Mouse (Mus musculus): Measurements from ENCODE around the gene Fshr. TPM values are rescaled to one million over a fixed set of nuclear protein-coding genes. Genes with fewer than 3 reads are reported as not detected.

Gene Fshr
- polyA plus RNA-seq, 1 experiment = not detected

DNA sequence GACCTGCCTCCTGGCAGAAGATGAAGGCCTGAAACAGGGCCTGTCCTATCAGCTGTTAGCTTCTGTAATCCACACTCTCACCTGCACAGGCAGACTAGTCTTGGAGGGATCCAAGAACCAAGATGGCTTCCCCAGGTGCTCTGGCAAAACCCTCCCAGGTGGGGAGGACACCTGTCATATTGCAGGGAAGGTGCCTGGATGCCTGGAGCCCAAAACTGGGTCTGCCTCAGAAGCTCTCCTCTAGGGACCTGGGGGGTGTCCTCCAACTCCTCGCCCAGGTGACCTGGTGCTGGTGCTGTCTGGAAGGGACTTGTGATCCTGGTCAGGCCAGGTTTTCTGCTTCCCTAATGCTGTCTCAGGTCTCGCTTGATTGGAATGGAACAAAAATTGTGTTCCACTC lies 167.5 kb downstream of the Fshr start:
- H3ac ChIP-seq (ENCODE audit: control insufficient read depth, insufficient read length, low read depth) = no peak overlapping the region
- TF ChIP-seq MAX (IDR thresholded peaks at IDR 0.05) (no peak), CTCF (IDR thresholded peaks at IDR 0.05; ENCODE audit: control insufficient read depth, insufficient read depth, insufficient read length) (no peak), CEBPB (IDR thresholded peaks at IDR 0.05; ENCODE audit: low read depth) (no peak), FOSL1 (IDR thresholded peaks at IDR 0.05; ENCODE audit: insufficient read depth, low read length, poor library complexity, severe bottlenecking) (no peak), MYOG (IDR thresholded peaks at IDR 0.05; ENCODE audit: control insufficient read depth, extremely low read depth, insufficient read length) (no peak), MYOD1 (IDR thresholded peaks at IDR 0.05; ENCODE audit: control insufficient read depth, insufficient read length, low read depth) (no peak), USF1 (IDR thresholded peaks at IDR 0.05; ENCODE audit: low read depth) (no peak)
- H3K79me2 ChIP-seq (ENCODE audit: control insufficient read depth, insufficient read depth) = no peaks in the 10 kb centered on the region
- H3K36me3 ChIP-seq (ENCODE audit: control insufficient read depth, insufficient read depth) = no peaks in the 10 kb centered on the region
- no peaks in the 10 kb centered on the region for H3K27me3 ChIP-seq (ENCODE audit: control insufficient read depth, insufficient read depth, insufficient read length)
- no peak overlapping the region for H3K4me3 ChIP-seq (ENCODE audit: insufficient read depth, poor library complexity, severe bottlenecking)
- H3K79me3 ChIP-seq (ENCODE audit: low read depth) = no peaks in the 10 kb centered on the region

DNA sequence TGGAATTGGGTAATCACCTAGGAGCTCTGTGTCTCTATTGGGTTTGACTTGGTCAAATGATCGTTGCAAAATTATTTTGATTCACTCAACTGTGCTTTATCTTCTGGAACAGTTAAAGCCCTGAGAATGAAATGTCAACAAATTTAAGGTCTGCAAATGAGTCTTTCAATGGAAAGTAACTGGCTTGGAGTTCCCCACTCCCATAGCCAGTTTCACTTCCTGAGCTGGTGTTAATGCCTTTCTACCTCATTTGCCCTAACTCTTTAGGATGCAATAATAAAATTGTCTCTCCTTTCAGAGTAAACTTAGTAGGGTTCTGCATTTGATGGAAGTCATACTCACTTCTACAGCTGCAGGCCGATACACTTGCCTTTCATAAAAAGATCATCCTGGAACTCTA lies 181.0 kb downstream of the Fshr start:
- Histone ChIP-seq H3K36me3 (ENCODE audit: control insufficient read depth, insufficient read depth) (no peaks in the 10 kb centered on the region), H3K4me3 (ENCODE audit: insufficient read depth, poor library complexity, severe bottlenecking) (no peak overlapping the region), H3ac (ENCODE audit: control insufficient read depth, insufficient read length, low read depth) (no peak overlapping the region), H3K79me2 (ENCODE audit: control insufficient read depth, insufficient read depth) (no peaks in the 10 kb centered on the region), H3K79me3 (ENCODE audit: low read depth) (no peaks in the 10 kb centered on the region), H3K27me3 (ENCODE audit: control insufficient read depth, insufficient read depth, insufficient read length) (no peaks in the 10 kb centered on the region)
- TF ChIP-seq USF1 (IDR thresholded peaks at IDR 0.05; ENCODE audit: low read depth) = no peak
- no peak for TF ChIP-seq CEBPB (IDR thresholded peaks at IDR 0.05; ENCODE audit: low read depth)
- no peak for TF ChIP-seq MYOG (IDR thresholded peaks at IDR 0.05; ENCODE audit: control insufficient read depth, extremely low read depth, insufficient read length)
- TF ChIP-seq MAX (IDR thresholded peaks at IDR 0.05) = no peak
- no peak for TF ChIP-seq FOSL1 (IDR thresholded peaks at IDR 0.05; ENCODE audit: insufficient read depth, low read length, poor library complexity, severe bottlenecking)
- no peak for TF ChIP-seq MYOD1 (IDR thresholded peaks at IDR 0.05; ENCODE audit: control insufficient read depth, insufficient read length, low read depth)
- TF ChIP-seq CTCF (IDR thresholded peaks at IDR 0.05; ENCODE audit: control insufficient read depth, insufficient read depth, insufficient read length) = no peak

DNA sequence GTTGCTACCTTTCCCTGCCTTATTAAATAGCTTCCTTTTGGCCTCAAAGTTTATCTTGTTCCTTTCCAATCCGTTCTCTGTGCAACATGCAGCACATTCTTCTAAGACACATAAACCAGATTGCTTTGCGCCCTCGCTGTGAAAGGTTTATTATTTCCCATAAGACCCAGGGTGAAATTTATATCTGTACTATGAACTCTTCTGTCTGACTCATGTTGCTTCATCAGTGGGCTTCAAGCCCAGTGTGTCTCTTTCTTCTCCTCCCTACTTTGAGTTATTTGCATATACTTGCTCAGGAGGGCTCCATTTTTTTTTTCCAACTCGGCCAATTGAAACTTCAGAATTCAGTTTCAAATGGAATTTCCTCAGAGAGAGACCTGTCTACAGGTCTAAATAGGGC lies 183.5 kb downstream of the Fshr start:
- H3K79me2 ChIP-seq (ENCODE audit: control insufficient read depth, insufficient read depth) = no peaks in the 10 kb centered on the region
- TF ChIP-seq FOSL1 (IDR thresholded peaks at IDR 0.05; ENCODE audit: insufficient read depth, low read length, poor library complexity, severe bottlenecking) (no peak), USF1 (IDR thresholded peaks at IDR 0.05; ENCODE audit: low read depth) (no peak), CEBPB (IDR thresholded peaks at IDR 0.05; ENCODE audit: low read depth) (no peak), MYOG (IDR thresholded peaks at IDR 0.05; ENCODE audit: control insufficient read depth, extremely low read depth, insufficient read length) (no peak), CTCF (IDR thresholded peaks at IDR 0.05; ENCODE audit: control insufficient read depth, insufficient read depth, insufficient read length) (no peak), MYOD1 (IDR thresholded peaks at IDR 0.05; ENCODE audit: control insufficient read depth, insufficient read length, low read depth) (no peak), MAX (IDR thresholded peaks at IDR 0.05) (no peak)

DNA sequence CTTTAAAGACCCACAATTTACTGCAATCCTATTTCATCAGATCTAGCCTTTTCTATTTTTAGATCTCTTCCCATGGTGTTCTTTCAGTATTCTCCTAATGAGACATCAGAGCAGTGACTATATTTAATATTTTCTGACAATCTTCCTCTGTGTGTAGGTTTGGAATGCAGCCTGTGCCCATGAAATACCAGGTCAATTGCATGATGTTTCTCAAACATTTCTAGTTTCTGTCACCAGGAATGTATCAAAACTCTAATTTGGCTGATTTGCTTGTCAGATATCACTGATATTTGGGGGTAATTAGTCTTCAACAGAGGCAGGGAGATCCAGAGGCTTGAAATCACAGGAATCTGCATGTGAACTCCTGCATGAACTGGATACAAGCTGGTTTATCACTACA lies 186.8 kb downstream of the Fshr start:
- Histone ChIP-seq H3K36me3 (ENCODE audit: control insufficient read depth, insufficient read depth) (no peaks in the 10 kb centered on the region), H3K79me2 (ENCODE audit: control insufficient read depth, insufficient read depth) (no peaks in the 10 kb centered on the region), H3K27me3 (ENCODE audit: control insufficient read depth, insufficient read depth, insufficient read length) (no peaks in the 10 kb centered on the region), H3ac (ENCODE audit: control insufficient read depth, insufficient read length, low read depth) (no peak overlapping the region), H3K79me3 (ENCODE audit: low read depth) (no peaks in the 10 kb centered on the region), H3K4me3 (ENCODE audit: insufficient read depth, poor library complexity, severe bottlenecking) (no peak overlapping the region)
- TF ChIP-seq FOSL1 (IDR thresholded peaks at IDR 0.05; ENCODE audit: insufficient read depth, low read length, poor library complexity, severe bottlenecking) (no peak), MYOD1 (IDR thresholded peaks at IDR 0.05; ENCODE audit: control insufficient read depth, insufficient read length, low read depth) (no peak), MAX (IDR thresholded peaks at IDR 0.05) (no peak)

More for the DNA sequence above, 183.5 kb downstream of the Fshr start:
- Histone ChIP-seq H3ac (ENCODE audit: control insufficient read depth, insufficient read length, low read depth) (no peak overlapping the region), H3K79me3 (ENCODE audit: low read depth) (no peaks in the 10 kb centered on the region), H3K4me3 (ENCODE audit: insufficient read depth, poor library complexity, severe bottlenecking) (no peak overlapping the region), H3K36me3 (ENCODE audit: control insufficient read depth, insufficient read depth) (no peaks in the 10 kb centered on the region), H3K27me3 (ENCODE audit: control insufficient read depth, insufficient read depth, insufficient read length) (no peaks in the 10 kb centered on the region)

DNA sequence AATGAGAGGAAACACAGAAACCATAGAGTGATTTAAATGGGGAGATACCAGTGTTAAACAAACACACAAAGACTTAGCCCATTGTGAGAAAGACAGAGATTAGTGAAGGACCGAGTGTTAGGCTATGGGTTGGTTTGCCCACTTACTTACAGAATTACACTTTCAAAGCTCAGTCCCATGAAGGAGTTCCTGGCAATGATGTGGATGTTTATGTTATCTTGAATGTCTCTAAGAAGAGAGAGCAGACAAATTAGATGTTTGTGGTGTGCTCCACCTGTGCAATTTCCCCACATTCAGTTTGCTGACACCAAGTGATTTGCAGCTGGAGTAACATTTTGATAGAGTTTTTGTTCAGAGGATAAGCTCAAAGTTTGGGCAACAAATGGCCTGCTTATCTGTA lies 191.4 kb downstream of the Fshr start:
- Histone ChIP-seq H3K27me3 (ENCODE audit: control insufficient read depth, insufficient read depth, insufficient read length) (no peaks in the 10 kb centered on the region), H3K4me3 (ENCODE audit: insufficient read depth, poor library complexity, severe bottlenecking) (no peak overlapping the region), H3K79me3 (ENCODE audit: low read depth) (no peaks in the 10 kb centered on the region), H3K36me3 (ENCODE audit: control insufficient read depth, insufficient read depth) (no peaks in the 10 kb centered on the region), H3K79me2 (ENCODE audit: control insufficient read depth, insufficient read depth) (no peaks in the 10 kb centered on the region), H3ac (ENCODE audit: control insufficient read depth, insufficient read length, low read depth) (no peak overlapping the region)
- TF ChIP-seq CTCF (IDR thresholded peaks at IDR 0.05; ENCODE audit: control insufficient read depth, insufficient read depth, insufficient read length) = no peak
- TF ChIP-seq USF1 (IDR thresholded peaks at IDR 0.05; ENCODE audit: low read depth) = no peak
- TF ChIP-seq MYOG (IDR thresholded peaks at IDR 0.05; ENCODE audit: control insufficient read depth, extremely low read depth, insufficient read length) = no peak

DNA sequence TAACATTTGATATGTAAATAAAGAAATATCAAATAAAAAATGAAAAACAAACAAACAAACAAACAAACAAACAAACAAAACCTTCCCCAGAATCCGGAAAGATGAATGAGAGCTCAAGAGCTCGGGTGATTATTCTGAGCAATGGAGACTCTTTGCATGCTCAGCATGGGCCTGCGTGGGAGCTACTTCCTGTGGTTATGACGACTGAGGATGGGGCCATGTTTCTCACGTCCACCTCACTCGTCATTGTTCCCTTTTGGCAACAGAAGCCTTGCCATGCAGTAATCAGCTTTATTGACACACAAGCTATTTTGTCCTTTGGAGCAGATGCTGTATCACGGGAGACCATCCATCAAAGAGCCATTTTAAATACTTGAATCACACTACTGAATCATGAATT lies 191.8 kb downstream of the Fshr start:
- H3K36me3 ChIP-seq (ENCODE audit: control insufficient read depth, insufficient read depth) = no peaks in the 10 kb centered on the region
- no peaks in the 10 kb centered on the region for H3K79me3 ChIP-seq (ENCODE audit: low read depth)
- H3ac ChIP-seq (ENCODE audit: control insufficient read depth, insufficient read length, low read depth) = no peak overlapping the region
- no peak overlapping the region for H3K4me3 ChIP-seq (ENCODE audit: insufficient read depth, poor library complexity, severe bottlenecking)
- H3K79me2 ChIP-seq (ENCODE audit: control insufficient read depth, insufficient read depth) = no peaks in the 10 kb centered on the region
- TF ChIP-seq CTCF (IDR thresholded peaks at IDR 0.05; ENCODE audit: control insufficient read depth, insufficient read depth, insufficient read length) = no peak
- no peak for TF ChIP-seq MYOD1 (IDR thresholded peaks at IDR 0.05; ENCODE audit: control insufficient read depth, insufficient read length, low read depth)
- no peak for TF ChIP-seq USF1 (IDR thresholded peaks at IDR 0.05; ENCODE audit: low read depth)
- TF ChIP-seq MYOG (IDR thresholded peaks at IDR 0.05; ENCODE audit: control insufficient read depth, extremely low read depth, insufficient read length) = no peak
- TF ChIP-seq MAX (IDR thresholded peaks at IDR 0.05) = no peak
- TF ChIP-seq CEBPB (IDR thresholded peaks at IDR 0.05; ENCODE audit: low read depth) = no peak
- TF ChIP-seq FOSL1 (IDR thresholded peaks at IDR 0.05; ENCODE audit: insufficient read depth, low read length, poor library complexity, severe bottlenecking) = no peak
- no peaks in the 10 kb centered on the region for H3K27me3 ChIP-seq (ENCODE audit: control insufficient read depth, insufficient read depth, insufficient read length)

All from C2C12 (cell line).